Mouse (Mus musculus): ENCODE results near the gene Clk2. TPM values are rescaled to one million over a fixed set of nuclear protein-coding genes. Genes with fewer than 3 reads are reported as not detected.

Gene Clk2
- polyA plus RNA-seq, 1 experiment from 2014 or later, result 8.5 TPM

- Histone ChIP-seq H3K4me2 (no peak overlapping the region), H3K9ac (no peak overlapping the region), H3K36me3 (replicated peaks) (no peaks in the 10 kb centered on the region), H3K9me3 (replicated peaks) (no peaks in the 10 kb centered on the region), H3K4me3 (replicated peaks) (no peak overlapping the region), H3K27ac (replicated peaks) (no peak overlapping the region), H3K27me3 (peaks cover 94% of the 10 kb centered on the region), H3K4me1 (replicated peaks) (peaks cover 25% of the 10 kb centered on the region)
- ATAC-seq (ENCODE audit: insufficient read depth), result no peak
- 56% methylated on average over 12 of the region's 12 CpGs for WGBS (ENCODE audit: insufficient replicate concordance)
Measured at GRCm38 (mm10) chr3:89225321-89225815, 60.8 kb downstream of the Clk2 start.

DNA sequence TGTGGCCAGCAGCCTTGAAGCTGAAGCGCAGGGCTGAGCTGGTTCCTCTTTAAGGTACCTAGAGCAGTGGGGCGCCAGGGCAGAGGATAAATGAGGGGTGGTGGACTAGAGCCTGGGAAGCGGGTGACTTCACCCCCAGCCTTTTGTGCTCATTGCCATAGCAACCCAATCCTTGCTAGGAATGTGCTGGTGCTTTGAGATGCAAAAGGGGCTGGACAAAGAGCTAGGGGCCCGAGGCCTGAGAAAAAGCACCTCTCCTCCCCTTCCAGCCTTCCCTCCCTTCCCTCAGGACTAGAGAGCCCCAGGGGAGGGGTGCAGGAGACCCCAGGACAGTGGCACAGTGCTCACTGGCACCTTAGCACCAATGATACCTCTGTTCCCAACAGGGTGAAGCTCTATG lies 61.3 kb downstream of the Clk2 start:
- no peaks in the 10 kb centered on the region for H3K36me3 ChIP-seq (replicated peaks)
- peaks cover 25% of the 10 kb centered on the region for H3K4me1 ChIP-seq (replicated peaks)
- WGBS (ENCODE audit: insufficient replicate concordance), result 38% methylated on average over 4 of the region's 4 CpGs
- H3K9ac ChIP-seq, result no peak overlapping the region
- H3K4me2 ChIP-seq, result no peak overlapping the region
- ATAC-seq (ENCODE audit: insufficient read depth), result no peak
- H3K9me3 ChIP-seq (replicated peaks), result no peaks in the 10 kb centered on the region
- H3K27me3 ChIP-seq, result peaks cover 98% of the 10 kb centered on the region
- no peak overlapping the region for H3K27ac ChIP-seq (replicated peaks)
- H3K4me3 ChIP-seq (replicated peaks), result no peak overlapping the region

- H3K27me3 ChIP-seq, result peaks cover 98% of the 10 kb centered on the region
- no peak overlapping the region for H3K27ac ChIP-seq (replicated peaks)
- H3K36me3 ChIP-seq (replicated peaks), result no peaks in the 10 kb centered on the region
- no peak overlapping the region for H3K4me3 ChIP-seq (replicated peaks)
- peaks cover 25% of the 10 kb centered on the region for H3K4me1 ChIP-seq (replicated peaks)
- WGBS (ENCODE audit: insufficient replicate concordance), result 49% methylated on average over 11 of the region's 11 CpGs
- no peak for ATAC-seq (ENCODE audit: insufficient read depth)
- no peak overlapping the region for H3K4me2 ChIP-seq
- no peak overlapping the region for H3K9ac ChIP-seq
- H3K9me3 ChIP-seq (replicated peaks), result no peaks in the 10 kb centered on the region
Measured at GRCm38 (mm10) chr3:89226361-89226760, 61.8 kb downstream of the Clk2 start.

Other genes with a start within 250 kb of the Clk2 start
- 4.8 and 5.2 TPM in 2 replicates for gene Ash1l, start 214.2 kb upstream of the Clk2 start, polyA plus RNA-seq (2015; fragmentation: Nextera tagmentation; extraction: Ambion mirVana)
- gene Dap3, start 213.6 kb upstream of the Clk2 start, polyA plus RNA-seq (2015; fragmentation: Nextera tagmentation; extraction: Ambion mirVana), result 84.3 and 88.9 TPM in 2 replicates
- gene Rusc1, start 71.5 kb upstream of the Clk2 start, polyA plus RNA-seq (2015; fragmentation: Nextera tagmentation; extraction: Ambion mirVana), result 3.0 and 4.0 TPM in 2 replicates
- gene Gm43738, start 63.7 kb upstream of the Clk2 start, polyA plus RNA-seq (2015; fragmentation: Nextera tagmentation; extraction: Ambion mirVana), result not detected in 2 replicates
- 339 and 359 TPM in 2 replicates for gene Fdps, start 62.8 kb upstream of the Clk2 start, polyA plus RNA-seq (2015; fragmentation: Nextera tagmentation; extraction: Ambion mirVana)
- 102 and 104 TPM in 2 replicates for gene Pklr, start 28.7 kb upstream of the Clk2 start, polyA plus RNA-seq (2015; fragmentation: Nextera tagmentation; extraction: Ambion mirVana)
- 0.43 and 0.45 TPM in 2 replicates for gene Hcn3, start 4.6 kb upstream of the Clk2 start, polyA plus RNA-seq (2015; fragmentation: Nextera tagmentation; extraction: Ambion mirVana)
- 53.0 and 53.7 TPM in 2 replicates for gene Scamp3, start 12.7 kb downstream of the Clk2 start, polyA plus RNA-seq (2015; fragmentation: Nextera tagmentation; extraction: Ambion mirVana)
- 2.4 and 2.9 TPM in 2 replicates for gene Fam189b, start 18.3 kb downstream of the Clk2 start, polyA plus RNA-seq (2015; fragmentation: Nextera tagmentation; extraction: Ambion mirVana)
- gene Gba, start 38.1 kb downstream of the Clk2 start, polyA plus RNA-seq (2015; fragmentation: Nextera tagmentation; extraction: Ambion mirVana), result 26.1 and 26.2 TPM in 2 replicates
- gene Thbs3, start 50.4 kb downstream of the Clk2 start, polyA plus RNA-seq (2015; fragmentation: Nextera tagmentation; extraction: Ambion mirVana), result 1.5 and 2.1 TPM in 2 replicates
- gene Mtx1, start 62.3 kb downstream of the Clk2 start, polyA plus RNA-seq (2015; fragmentation: Nextera tagmentation; extraction: Ambion mirVana), result 103 and 104 TPM in 2 replicates
- gene Muc1, start 64.3 kb downstream of the Clk2 start, polyA plus RNA-seq (2015; fragmentation: Nextera tagmentation; extraction: Ambion mirVana), result 0.50 TPM in 1 of 2 replicates, not detected in the other
- 116 and 126 TPM in 2 replicates for gene Krtcap2, start 81.2 kb downstream of the Clk2 start, polyA plus RNA-seq (2015; fragmentation: Nextera tagmentation; extraction: Ambion mirVana)
- 0.23 and 0.31 TPM in 2 replicates for gene Trim46, start 81.5 kb downstream of the Clk2 start, polyA plus RNA-seq (2015; fragmentation: Nextera tagmentation; extraction: Ambion mirVana)
- 45.4 and 54.4 TPM in 2 replicates for gene Dpm3, start 94.6 kb downstream of the Clk2 start, polyA plus RNA-seq (2015; fragmentation: Nextera tagmentation; extraction: Ambion mirVana)
- 17.5 and 17.8 TPM in 2 replicates for gene Slc50a1, start 105.8 kb downstream of the Clk2 start, polyA plus RNA-seq (2015; fragmentation: Nextera tagmentation; extraction: Ambion mirVana)
- gene Efna1, start 116.3 kb downstream of the Clk2 start, polyA plus RNA-seq (2015; fragmentation: Nextera tagmentation; extraction: Ambion mirVana), result 8.9 and 11.2 TPM in 2 replicates
- gene Efna3, start 158.2 kb downstream of the Clk2 start, polyA plus RNA-seq (2015; fragmentation: Nextera tagmentation; extraction: Ambion mirVana), result 0.18 and 0.58 TPM in 2 replicates
- 0.24 and 0.48 TPM in 2 replicates for gene Efna4, start 173.2 kb downstream of the Clk2 start, polyA plus RNA-seq (2015; fragmentation: Nextera tagmentation; extraction: Ambion mirVana)
- gene Adam15, start 185.2 kb downstream of the Clk2 start, polyA plus RNA-seq (2015; fragmentation: Nextera tagmentation; extraction: Ambion mirVana), result 8.8 and 12.7 TPM in 2 replicates
- gene Dcst2, start 197.2 kb downstream of the Clk2 start, polyA plus RNA-seq (2015; fragmentation: Nextera tagmentation; extraction: Ambion mirVana), result 0.06 and 0.07 TPM in 2 replicates
- 0.05 TPM in 1 of 2 replicates, not detected in the other for gene Dcst1, start 200.5 kb downstream of the Clk2 start, polyA plus RNA-seq (2015; fragmentation: Nextera tagmentation; extraction: Ambion mirVana)
- gene Zbtb7b, start 230.0 kb downstream of the Clk2 start, polyA plus RNA-seq (2015; fragmentation: Nextera tagmentation; extraction: Ambion mirVana), result 2.3 and 3.3 TPM in 2 replicates
- gene Lenep, start 238.0 kb downstream of the Clk2 start, polyA plus RNA-seq (2015; fragmentation: Nextera tagmentation; extraction: Ambion mirVana), result not detected in 2 replicates
- 14.3 and 16.4 TPM in 2 replicates for gene Flad1, start 247.1 kb downstream of the Clk2 start, polyA plus RNA-seq (2015; fragmentation: Nextera tagmentation; extraction: Ambion mirVana)